Mouse (Mus musculus) CH12.LX (cell line): ENCODE measurements around the gene Mcf2l. TPM values are rescaled to one million over a fixed set of nuclear protein-coding genes. Genes with fewer than 3 reads are reported as not detected.

Experiments used
- DNase-seq: peaks from one replicate; pipeline ENCODE4 v3.0.0-alpha.2; 2013; ENCODE audit errors: extremely low read depth
- H3K27ac ChIP-seq: 2 replicates; pipeline ENCODE4 v1.5.1; 2012; ENCODE audit warnings: low read depth, mild to moderate bottlenecking, control low read depth, moderate library complexity; ENCODE audit not compliant: insufficient read depth
- H3K27me3 ChIP-seq: replicated peaks from 2 replicates; pipeline ENCODE3; 2012; ENCODE audit warnings: inconsistent platforms
- H3K36me3 ChIP-seq, 2 experiments: replicated peaks in 1 of 2; 2 replicates each; pipeline versions ENCODE3 to v1.6.1; 2012; ENCODE audit warnings: inconsistent platforms in 1 of 2, low read length in 1 of 2, mild to moderate bottlenecking in 1 of 2, mixed read lengths in 1 of 2, moderate library complexity in 1 of 2; ENCODE audit not compliant: control insufficient read depth in 1 of 2, insufficient read depth in 1 of 2
- H3K4me1 ChIP-seq, 2 experiments: 2 replicates each; pipeline ENCODE4 v1.6.1; 2012; ENCODE audit warnings: inconsistent platforms in 1 of 2, moderate library complexity in 1 of 2; ENCODE audit not compliant: insufficient read depth in 2 of 2, control insufficient read depth in 1 of 2
- H3K4me2 ChIP-seq: 2 replicates; pipeline ENCODE4 v1.6.1; 2012; ENCODE audit warnings: low read depth, mild to moderate bottlenecking, control low read depth; ENCODE audit not compliant: poor library complexity, insufficient read depth, severe bottlenecking
- H3K4me3 ChIP-seq, 3 experiments: fragments of 150-350 bp in 1 of 3; sonication (generic) in 1 of 3; replicated peaks in 1 of 3; 2 replicates each; pipeline versions ENCODE3 to v1.5.1; 2011 to 2012; ENCODE audit warnings: low read depth in 2 of 3, low read length in 2 of 3, mild to moderate bottlenecking in 2 of 3, moderate library complexity in 2 of 3, control low read depth in 1 of 3, improper control_type of control experiment in 1 of 3, inconsistent platforms in 1 of 3, mixed read lengths in 1 of 3; ENCODE audit not compliant: poor library complexity in 1 of 3
- H3K79me2 ChIP-seq: replicated peaks from 2 replicates; pipeline ENCODE4 v1.6.1; 2012; ENCODE audit warnings: mild to moderate bottlenecking, moderate library complexity; ENCODE audit not compliant: control insufficient read depth, poor library complexity, insufficient read depth, severe bottlenecking; ENCODE audit errors: extremely low read depth
- H3K9ac ChIP-seq: 2 replicates; pipeline ENCODE4 v1.6.1; 2012; ENCODE audit warnings: low read depth, mild to moderate bottlenecking, control low read depth, moderate library complexity; ENCODE audit not compliant: insufficient read depth
- H3K9me3 ChIP-seq: replicated peaks from 2 replicates; pipeline ENCODE3; 2012; ENCODE audit warnings: low read length, inconsistent platforms, mixed read lengths
- CHD2 ChIP-seq: IDR thresholded peaks from 2 replicates; pipeline ENCODE4 v1.6.1; 2011; ENCODE audit warnings: low read length, improper control_type of control experiment
- E2F4 ChIP-seq: IDR thresholded peaks from 2 replicates; pipeline ENCODE4 v1.6.1; 2011; ENCODE audit warnings: low read depth, low read length, improper control_type of control experiment; ENCODE audit not compliant: insufficient replicate concordance
- ELF1 ChIP-seq: IDR thresholded peaks from 2 replicates; pipeline ENCODE4 v1.6.1; 2014; ENCODE audit warnings: low read depth, mild to moderate bottlenecking, inconsistent platforms, low read length, improper control_type of control experiment
- ETS1 ChIP-seq: conservative IDR thresholded peaks from 2 replicates; pipeline ENCODE4 v1.6.1; 2012; ENCODE audit warnings: low read depth, mild to moderate bottlenecking, inconsistent platforms, low read length, improper control_type of control experiment, moderate library complexity
- GABPA ChIP-seq: IDR thresholded peaks from 2 replicates; pipeline ENCODE4 v1.6.1; 2012; ENCODE audit warnings: low read depth, low read length, improper control_type of control experiment, inconsistent platforms; ENCODE audit not compliant: insufficient replicate concordance
- IRF4 ChIP-seq: IDR thresholded peaks from 2 replicates; pipeline ENCODE4 v1.6.1; 2014; ENCODE audit warnings: low read depth, mild to moderate bottlenecking, inconsistent platforms, low read length, improper control_type of control experiment
- JUN ChIP-seq: IDR thresholded peaks from 2 replicates; pipeline ENCODE4 v1.6.1; 2011; ENCODE audit warnings: low read depth, mild to moderate bottlenecking, low read length, improper control_type of control experiment, moderate library complexity; ENCODE audit not compliant: insufficient read depth
- JUND ChIP-seq: conservative IDR thresholded peaks from 2 replicates; pipeline ENCODE4 v1.6.1; 2011; ENCODE audit warnings: low read depth, low read length, improper control_type of control experiment
- KAT2A ChIP-seq: IDR thresholded peaks from 2 replicates; pipeline ENCODE4 v1.6.1; 2012; ENCODE audit warnings: low read length, improper control_type of control experiment, inconsistent platforms; ENCODE audit not compliant: insufficient replicate concordance
- MAFK ChIP-seq: IDR thresholded peaks from 2 replicates; pipeline ENCODE4 v1.6.1; 2011; ENCODE audit warnings: low read length, improper control_type of control experiment; ENCODE audit not compliant: insufficient replicate concordance
- MAX ChIP-seq: IDR thresholded peaks from 2 replicates; pipeline ENCODE4 v1.6.1; 2011; ENCODE audit warnings: low read length, improper control_type of control experiment
- MAZ ChIP-seq: IDR thresholded peaks from 2 replicates; pipeline ENCODE4 v1.6.1; 2012; ENCODE audit warnings: low read depth, mild to moderate bottlenecking, inconsistent platforms, low read length, improper control_type of control experiment, moderate library complexity
- MEF2A ChIP-seq: IDR thresholded peaks from 2 replicates; pipeline ENCODE4 v1.6.1; 2014; ENCODE audit warnings: low read depth, mild to moderate bottlenecking, inconsistent platforms, low read length, improper control_type of control experiment, borderline replicate concordance
- MXI1 ChIP-seq: IDR thresholded peaks from 2 replicates; pipeline ENCODE4 v1.6.1; 2011; ENCODE audit warnings: mild to moderate bottlenecking, low read depth, low read length, improper control_type of control experiment
- MYC ChIP-seq: IDR thresholded peaks from 2 replicates; pipeline ENCODE4 v1.6.1; 2011; ENCODE audit warnings: low read depth, mild to moderate bottlenecking, improper control_type of control experiment, low read length
- NELFE ChIP-seq: IDR thresholded peaks from 2 replicates; pipeline ENCODE4 v1.6.1; 2011; ENCODE audit warnings: low read depth, low read length, improper control_type of control experiment
- PAX5 ChIP-seq: IDR thresholded peaks from 2 replicates; pipeline ENCODE4 v1.6.1; 2012; ENCODE audit warnings: low read length, inconsistent platforms, mixed read lengths
- RAD21 ChIP-seq: IDR thresholded peaks from 2 replicates; pipeline ENCODE4 v1.6.1; 2011; ENCODE audit warnings: low read depth, mild to moderate bottlenecking, low read length, improper control_type of control experiment, moderate library complexity
- SMC3 ChIP-seq: IDR thresholded peaks from 2 replicates; pipeline ENCODE4 v1.6.1; 2011; ENCODE audit warnings: low read depth, low read length, improper control_type of control experiment
- TCF12 ChIP-seq: IDR thresholded peaks from 2 replicates; pipeline ENCODE4 v1.6.1; 2014; ENCODE audit warnings: low read depth, mild to moderate bottlenecking, inconsistent platforms, low read length, improper control_type of control experiment
- USF1 ChIP-seq: IDR thresholded peaks from 2 replicates; pipeline ENCODE4 v1.6.1; 2014; ENCODE audit warnings: low read depth, mild to moderate bottlenecking, inconsistent platforms, low read length, improper control_type of control experiment
- USF2 ChIP-seq: conservative IDR thresholded peaks from 2 replicates; pipeline ENCODE4 v1.6.1; 2011; ENCODE audit warnings: low read depth, low read length, improper control_type of control experiment
- ZC3H11A ChIP-seq: IDR thresholded peaks from 2 replicates; pipeline ENCODE4 v1.6.1; 2012; ENCODE audit warnings: low read depth, mild to moderate bottlenecking, inconsistent platforms, low read length, improper control_type of control experiment
- ZKSCAN1 ChIP-seq: IDR thresholded peaks from 2 replicates; pipeline ENCODE4 v1.6.1; 2012; ENCODE audit warnings: low read depth, inconsistent platforms, low read length, improper control_type of control experiment, borderline replicate concordance
- ZMIZ1 ChIP-seq: IDR thresholded peaks from 2 replicates; pipeline ENCODE4 v1.6.1; 2012; ENCODE audit warnings: low read depth, mild to moderate bottlenecking, inconsistent platforms, low read length, improper control_type of control experiment
- dilution Hi-C: fragments of 300-500 bp; cut with MboI; formaldehyde crosslinking; loops from 2 replicates; pipeline ENCODE4 v1.14.3; 2020; ENCODE audit warnings: low sequenced_read_pairs; ENCODE audit not compliant: extremely low pct_unique_long_range_greater_than_20kb, extremely low pct_ligation_motif_present
- in situ Hi-C: fragments of 300-500 bp; cut with MboI; formaldehyde crosslinking; loops from 3 replicates; pipeline ENCODE4 v1.14.3; 2019; ENCODE audit warnings: low sequenced_read_pairs, low pct_ligation_motif_present, low pct_unique_long_range_greater_than_20kb, mixed read lengths
- polyA plus RNA-seq: library from polyadenylated mRNA; unstranded; fragments of >175 nt; gene quantifications from 2 replicates; pipeline ENCODE4 v1.2.1, GENCODE M21; 2012; ENCODE audit warnings: low read depth; ENCODE audit not compliant: insufficient read length
- total RNA-seq, 2 experiments: library from RNA; depleted of rRNA; stranded (reverse); fragments of 300-350 nt in 1 of 2; fragments of >200 nt in 1 of 2; gene quantifications; 2 replicates each; pipeline ENCODE4 v1.2.3; 2012 to 2014

Mcf2l gene
- total and polyA plus RNA-seq, 3 experiments = not detected

DNA sequence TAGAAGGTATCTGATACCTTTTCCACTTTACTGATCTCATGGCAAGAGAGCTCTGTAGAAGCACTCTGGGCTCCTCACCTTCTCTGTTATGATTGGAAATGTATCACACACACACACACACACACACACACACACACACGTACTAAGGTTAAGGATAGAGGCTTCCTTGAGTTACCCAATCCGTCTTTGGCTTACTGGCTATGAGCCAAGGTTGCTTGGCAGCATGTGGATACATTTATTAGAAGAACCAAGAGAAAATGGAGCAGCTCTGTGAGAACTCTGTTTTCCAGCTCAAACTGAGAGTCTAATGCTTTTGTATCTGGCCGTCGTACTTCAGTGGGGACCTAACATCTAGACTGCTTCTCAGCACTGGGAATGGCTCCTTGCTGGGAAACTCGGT is 121.9 kb downstream of the Mcf2l start:
- Histone ChIP-seq H3K79me2 (no peaks in the 10 kb centered on the region), H3K36me3 (no peaks in the 10 kb centered on the region), H3K9ac (no peak overlapping the region), H3K4me2 (no peak overlapping the region), H3K4me1 (no peaks in the 10 kb centered on the region), H3K9me3 (no peaks in the 10 kb centered on the region), H3K27me3 (peaks cover 98% of the 10 kb centered on the region), H3K27ac (no peak overlapping the region), H3K4me3 (no peak overlapping the region)
- in situ Hi-C loops = loop anchor here (25.0 kb wide), 1 partner anchor 217 kb away; the partner anchor contains the start of gene Grtp1
- no peak for DNase-seq
- TF ChIP-seq MAFK = no peak
- dilution Hi-C loops = no loop called here

GRCm38 (mm10) chr8:12996831-12997275 is 123.2 kb downstream of the Mcf2l start:
- Histone ChIP-seq H3K79me2 (no peaks in the 10 kb centered on the region), H3K36me3 (no peaks in the 10 kb centered on the region), H3K4me3 (no peak overlapping the region), H3K27ac (no peak overlapping the region), H3K27me3 (peaks cover 98% of the 10 kb centered on the region), H3K4me2 (no peak overlapping the region), H3K4me1 (no peaks in the 10 kb centered on the region), H3K9me3 (no peaks in the 10 kb centered on the region), H3K9ac (no peak overlapping the region)
- TF ChIP-seq ELF1 (no peak), JUN (no peak), ETS1 (no peak), MYC (no peak), TCF12 (no peak), MEF2A (no peak), ZC3H11A (no peak), MXI1 (no peak), MAFK (no peak), USF1 (no peak), ZKSCAN1 (no peak)
- DNase-seq = no peak
- in situ Hi-C loops = loop anchor here (25.0 kb wide), 1 partner anchor 215 kb away; the partner anchor contains the start of gene Grtp1
- dilution Hi-C loops = no loop called here

GRCm38 (mm10) chr8:12998331-12998730 is 124.7 kb downstream of the Mcf2l start:
- Histone ChIP-seq H3K9ac (no peak overlapping the region), H3K36me3 (no peaks in the 10 kb centered on the region), H3K27ac (no peak overlapping the region), H3K27me3 (peaks cover 98% of the 10 kb centered on the region), H3K4me2 (no peak overlapping the region), H3K9me3 (no peaks in the 10 kb centered on the region), H3K4me1 (no peaks in the 10 kb centered on the region), H3K4me3 (no peak overlapping the region), H3K79me2 (no peaks in the 10 kb centered on the region)
- DNase-seq = no peak
- TF ChIP-seq USF1 = no peak
- no peak for TF ChIP-seq GABPA
- no peak for TF ChIP-seq RAD21
- no peak for TF ChIP-seq MAX
- TF ChIP-seq PAX5 = no peak
- TF ChIP-seq IRF4 = no peak
- no peak for TF ChIP-seq CHD2
- TF ChIP-seq E2F4 = no peak
- no peak for TF ChIP-seq JUND
- TF ChIP-seq MEF2A = no peak
- no peak for TF ChIP-seq MXI1
- no peak for TF ChIP-seq SMC3
- no peak for TF ChIP-seq MAZ
- TF ChIP-seq KAT2A = no peak
- no peak for TF ChIP-seq NELFE
- TF ChIP-seq USF2 = no peak
- TF ChIP-seq ZMIZ1 = no peak
- in situ Hi-C loops = loop anchor here (25.0 kb wide), 1 partner anchor 214 kb away; the partner anchor contains the start of gene Grtp1
- dilution Hi-C loops = no loop called here
